Mouse (Mus musculus) intestine, embryonic 14.5 days (tissue): ENCODE data around the gene Nbea. TPM values are rescaled to one million over a fixed set of nuclear protein-coding genes. Genes with fewer than 3 reads are reported as not detected.

Source experiments
- ATAC-seq: fragments of 200-750 bp; cut with Nextera tagmentation; replicated peaks from 2 replicates; pipeline ENCODE4 v1.8.0; 2017; ENCODE audit warnings: low read depth, moderate number of reproducible peaks, moderate TSS enrichment, moderate library complexity; ENCODE audit not compliant: low FRiP score, low TSS enrichment
- DNase-seq: peaks from one replicate; pipeline ENCODE4 v3.0.0-alpha.2; 2018; ENCODE audit warnings: low spot score
- H3K27ac ChIP-seq: fragments of 300-500 bp; sonication (generic); 2 replicates; pipeline ENCODE4 v1.5.1; 2014; ENCODE audit warnings: low read depth, mild to moderate bottlenecking, control low read depth
- H3K27me3 ChIP-seq: fragments of 300-500 bp; sonication (generic); replicated peaks from 2 replicates; pipeline ENCODE4 v1.6.1; 2014; ENCODE audit warnings: low read length, control low read depth; ENCODE audit not compliant: control insufficient read depth, insufficient read depth
- H3K36me3 ChIP-seq: fragments of 300-500 bp; sonication (generic); 2 replicates; pipeline ENCODE4 v1.6.1; 2014; ENCODE audit warnings: low read length, control low read depth; ENCODE audit not compliant: control insufficient read depth, insufficient read depth
- H3K4me1 ChIP-seq: fragments of 300-500 bp; sonication (generic); replicated peaks from 2 replicates; pipeline ENCODE4 v1.6.1; 2014; ENCODE audit warnings: low read length, control low read depth, mixed read lengths; ENCODE audit not compliant: control insufficient read depth, insufficient read depth
- H3K4me2 ChIP-seq: fragments of 300-500 bp; sonication (generic); 2 replicates; pipeline ENCODE4 v1.6.1; 2014; ENCODE audit warnings: low read length
- H3K4me3 ChIP-seq: fragments of 300-500 bp; sonication (generic); 2 replicates; pipeline ENCODE4 v1.5.1; 2014; ENCODE audit warnings: low read depth, low read length, control low read depth, mixed read lengths
- H3K9ac ChIP-seq: fragments of 300-500 bp; sonication (generic); 2 replicates; pipeline ENCODE4 v1.6.1; 2014; ENCODE audit warnings: mild to moderate bottlenecking, low read length
- H3K9me3 ChIP-seq: fragments of 300-500 bp; sonication (generic); 2 replicates; pipeline ENCODE4 v1.6.1; 2016; ENCODE audit warnings: low read length, control low read depth; ENCODE audit not compliant: control insufficient read depth
- WGBS: fragments of 180-500 bp; shearing (Covaris S2); extraction: QIAGEN DNeasy Blood & Tissue Kit; methylation state at CpG from one replicate; pipeline ENCODE4 v1.1.7; 2014; 5-methylcytosine and 5-hydroxymethylcytosine counted together
- polyA plus RNA-seq: library from polyadenylated mRNA; unstranded; fragments of >200 nt; fragmentation: Nextera tagmentation; extraction: Ambion mirVana; gene quantifications from 2 replicates; pipeline ENCODE4 v1.2.1, GENCODE M21; 2014

Gene Nbea
- polyA plus RNA-seq, 1 experiment from 2014 or later: 18.7 TPM

- Histone ChIP-seq H3K27me3 (peaks cover 80% of the 10 kb centered on the region), H3K4me2 (0 out of 2 replicates have a peak overlapping the region, but pooled peaks have one; percentile 7), H3K4me1 (peaks cover 10% of the 10 kb centered on the region; the same call in 1 of the 2 replicates), H3K9ac (no peak overlapping the region), H3K36me3 (no peaks in the 10 kb centered on the region), H3K9me3 (no peaks in the 10 kb centered on the region), H3K4me3 (no peak overlapping the region), H3K27ac (no peak overlapping the region)
- WGBS: 25% methylated on average over 5 of the region's 5 CpGs
- ATAC-seq (no peak), DNase-seq (no peak)
Measured at GRCm38 (mm10) chr3:55781429-55782055, 402.0 kb downstream of the Nbea start.

DNA sequence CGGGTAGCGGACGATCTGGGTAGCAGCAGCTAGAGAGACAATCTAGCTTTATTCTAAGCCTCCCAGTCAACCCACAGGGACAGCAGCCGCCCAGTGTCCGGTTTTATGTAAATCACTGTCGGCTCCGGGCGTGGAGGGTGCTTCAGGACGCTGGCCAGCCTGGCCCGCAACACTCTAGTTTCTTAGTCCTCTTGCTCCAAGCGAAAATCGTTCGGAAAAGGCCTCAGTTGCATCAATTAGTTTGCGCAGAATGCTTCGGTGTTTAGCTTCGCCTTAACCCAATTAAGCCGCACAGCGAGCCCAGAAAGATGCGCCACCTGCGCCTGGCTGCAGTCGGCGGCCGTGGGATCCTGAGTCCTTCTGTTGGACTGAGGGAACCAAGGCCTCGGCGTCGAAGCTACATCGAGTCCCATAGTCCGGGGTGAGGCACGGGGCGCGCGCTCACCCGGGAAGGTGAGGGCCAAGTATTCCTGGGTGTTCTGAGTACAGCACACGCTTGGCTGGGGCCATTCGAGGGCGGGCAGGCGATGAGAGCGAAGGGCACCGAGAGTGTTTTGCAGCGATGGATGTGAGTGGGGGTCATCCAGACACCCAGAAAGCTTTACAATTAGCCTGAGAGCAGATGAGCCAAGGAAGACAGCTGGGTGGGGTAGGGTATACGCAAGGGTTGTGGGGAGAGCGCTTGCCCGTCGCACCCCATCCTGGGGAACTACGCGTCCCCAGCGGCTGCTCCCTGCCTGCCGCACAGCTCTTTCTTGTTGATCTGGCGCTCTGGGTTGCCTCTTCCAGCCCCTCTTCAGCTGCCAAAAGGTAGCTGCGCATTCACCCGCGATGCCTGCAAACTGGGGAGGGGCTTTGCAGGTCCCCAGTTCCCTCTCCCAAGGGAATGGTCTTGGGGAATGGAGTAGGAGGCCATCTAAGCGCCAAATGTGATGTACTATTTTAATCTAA lies 403.1 kb downstream of the Nbea start:
- 6% methylated on average over 53 of the region's 53 CpGs for WGBS
- Histone ChIP-seq H3K36me3 (no peaks in the 10 kb centered on the region), H3K4me2 (peak overlapping the region; percentile 29; the same call in 1 of the 2 replicates), H3K27ac (peak overlapping the region; percentile 25; the same call in 1 of the 2 replicates), H3K4me1 (peaks cover 10% of the 10 kb centered on the region; the same call in 1 of the 2 replicates), H3K4me3 (no peak overlapping the region), H3K9ac (no peak overlapping the region), H3K9me3 (no peaks in the 10 kb centered on the region), H3K27me3 (peaks cover 69% of the 10 kb centered on the region)
- ATAC-seq (no peak; the same call in none of the 2 replicates), DNase-seq (peak; percentile 74)

DNA sequence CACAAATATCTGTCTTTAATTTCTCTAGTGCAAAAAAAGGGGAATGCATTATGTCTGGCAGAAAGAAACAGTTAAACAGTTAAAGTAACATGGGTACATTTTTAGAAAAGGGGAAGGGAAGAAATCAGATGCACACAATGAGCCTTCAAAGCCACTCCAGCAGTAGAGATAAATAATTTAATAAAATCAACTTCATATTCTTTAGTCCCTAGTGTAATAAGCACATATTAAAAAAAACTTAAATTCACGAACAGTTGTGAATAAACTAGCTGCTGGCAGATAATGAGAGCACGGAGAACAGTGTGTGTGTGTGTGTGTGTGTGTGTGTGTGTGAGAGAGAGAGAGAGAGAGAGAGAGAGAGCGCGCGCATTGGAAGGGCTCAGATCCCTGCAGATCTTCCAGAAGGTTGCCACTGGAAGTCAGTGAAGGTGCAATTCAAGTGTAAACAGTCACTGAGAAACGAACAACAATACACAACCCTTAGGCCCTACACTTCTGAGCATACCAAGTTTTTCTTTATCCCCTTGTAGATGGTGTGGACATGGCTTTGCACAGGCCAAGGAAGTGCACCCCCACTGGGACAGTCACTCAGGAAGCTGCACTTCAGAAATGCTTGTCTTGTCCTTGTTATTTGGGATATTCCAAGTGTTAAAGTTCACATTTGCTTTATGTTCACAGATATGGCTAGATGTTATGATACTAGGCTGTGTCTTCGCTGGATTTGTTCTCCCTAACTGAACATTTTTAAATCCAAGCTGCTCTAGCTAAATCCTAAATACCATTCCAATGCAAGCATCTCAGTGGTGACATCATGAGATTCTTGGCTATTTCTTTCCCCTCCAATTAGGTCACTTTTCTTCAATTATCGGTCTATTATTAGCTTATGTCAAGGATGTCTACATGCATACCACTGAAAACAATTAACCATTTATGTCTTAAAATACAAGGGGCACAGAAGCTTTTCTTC lies 404.5 kb downstream of the Nbea start:
- no peaks in the 10 kb centered on the region for H3K36me3 ChIP-seq
- H3K4me2 ChIP-seq: no peak overlapping the region
- H3K27ac ChIP-seq: no peak overlapping the region
- DNase-seq (peak; percentile 53), ATAC-seq (no peak)
- 55% methylated on average over 8 of the region's 8 CpGs for WGBS
- no peak overlapping the region for H3K9ac ChIP-seq
- no peaks in the 10 kb centered on the region for H3K9me3 ChIP-seq
- peaks cover 10% of the 10 kb centered on the region; the same call in 1 of the 2 replicates for H3K4me1 ChIP-seq
- H3K27me3 ChIP-seq: peaks cover 62% of the 10 kb centered on the region
- no peak overlapping the region for H3K4me3 ChIP-seq

DNA sequence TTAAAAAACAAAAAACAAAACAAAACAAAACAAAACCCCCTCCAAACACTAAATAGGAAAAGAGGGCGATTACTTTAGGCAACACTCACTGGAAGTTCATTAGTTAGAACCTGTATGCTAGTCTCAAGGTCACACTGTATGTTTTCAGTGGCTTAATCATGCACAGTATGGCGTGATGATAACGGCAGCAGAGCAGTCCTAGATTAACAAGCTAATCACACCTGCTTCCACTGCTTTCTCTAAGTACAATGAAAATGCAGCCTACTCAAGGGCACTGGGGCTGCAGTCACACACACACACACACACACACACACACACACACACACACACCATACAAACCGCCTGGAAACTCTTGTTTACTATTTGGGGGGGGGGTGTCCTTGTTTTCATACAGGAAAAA lies 406.0 kb downstream of the Nbea start:
- Histone ChIP-seq H3K4me2 (no peak overlapping the region), H3K4me3 (no peak overlapping the region), H3K27me3 (peaks cover 46% of the 10 kb centered on the region), H3K27ac (no peak overlapping the region), H3K9ac (no peak overlapping the region), H3K9me3 (no peaks in the 10 kb centered on the region), H3K4me1 (peaks cover 2% of the 10 kb centered on the region; the same call in 1 of the 2 replicates), H3K36me3 (no peaks in the 10 kb centered on the region)
- DNase-seq (no peak), ATAC-seq (no peak)
- 72% methylated on average over 4 of the region's 4 CpGs for WGBS

- DNase-seq (no peak), ATAC-seq (no peak)
- Histone ChIP-seq H3K27ac (no peak overlapping the region), H3K36me3 (no peaks in the 10 kb centered on the region), H3K4me3 (no peak overlapping the region), H3K4me2 (no peak overlapping the region), H3K9me3 (no peaks in the 10 kb centered on the region), H3K9ac (no peak overlapping the region), H3K4me1 (no peaks in the 10 kb centered on the region; the same call in 1 of the 2 replicates), H3K27me3 (peaks cover 29% of the 10 kb centered on the region)
- 87% methylated on average over 6 of the region's 6 CpGs for WGBS
Measured at GRCm38 (mm10) chr3:55775753-55776152, 407.7 kb downstream of the Nbea start.

GRCm38 (mm10) chr3:55775245-55775644 lies 408.3 kb downstream of the Nbea start:
- Histone ChIP-seq H3K27ac (no peak overlapping the region), H3K9me3 (no peaks in the 10 kb centered on the region), H3K36me3 (no peaks in the 10 kb centered on the region), H3K9ac (no peak overlapping the region), H3K4me2 (no peak overlapping the region), H3K4me3 (no peak overlapping the region), H3K27me3 (peaks cover 24% of the 10 kb centered on the region), H3K4me1 (no peaks in the 10 kb centered on the region)
- ATAC-seq (no peak), DNase-seq (no peak)
- 78% methylated on average over 7 of the region's 7 CpGs for WGBS

DNA sequence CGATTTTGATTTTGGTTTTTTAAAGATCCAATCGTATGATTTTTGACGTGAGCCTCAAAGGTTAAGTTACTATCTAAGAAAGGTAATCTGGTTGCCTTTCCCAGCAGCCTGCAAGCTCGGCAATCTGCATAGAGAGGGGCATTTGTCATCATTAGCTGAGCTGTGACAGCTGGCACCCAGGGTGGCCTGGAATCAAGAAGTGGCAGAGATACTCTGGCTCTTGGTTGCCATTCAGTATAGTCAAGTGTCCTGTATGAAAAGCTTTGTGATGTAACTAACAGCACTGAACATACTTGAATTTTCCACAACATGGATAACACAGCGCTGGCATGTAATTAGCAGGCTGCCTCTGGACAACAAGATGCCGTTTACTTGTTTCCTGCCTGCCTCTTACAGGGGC lies 409.3 kb downstream of the Nbea start:
- Histone ChIP-seq H3K4me2 (no peak overlapping the region), H3K36me3 (no peaks in the 10 kb centered on the region), H3K27me3 (peaks cover 13% of the 10 kb centered on the region), H3K4me3 (no peak overlapping the region), H3K27ac (no peak overlapping the region), H3K4me1 (no peaks in the 10 kb centered on the region), H3K9ac (no peak overlapping the region), H3K9me3 (no peaks in the 10 kb centered on the region)
- ATAC-seq (no peak), DNase-seq (no peak)
- WGBS: 46% methylated on average over 6 of the region's 6 CpGs

DNA sequence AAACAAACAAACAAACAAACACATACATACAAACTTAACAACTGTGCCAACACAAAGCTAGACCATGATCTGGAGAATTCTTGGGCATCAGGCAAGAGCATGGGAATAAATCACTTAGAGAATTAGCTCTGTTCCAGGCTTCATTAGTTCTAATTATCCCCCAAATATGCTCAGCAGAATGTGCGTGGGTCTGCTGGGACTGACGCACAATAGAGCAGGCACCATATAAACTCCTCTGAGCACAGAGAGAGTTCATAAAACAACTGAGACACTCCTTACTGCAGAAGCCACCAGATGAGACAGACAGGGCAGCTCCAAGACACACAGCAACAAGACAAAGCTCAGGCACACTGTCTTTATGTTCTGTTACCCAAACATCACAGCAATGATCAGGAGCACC lies 414.2 kb downstream of the Nbea start:
- H3K36me3 ChIP-seq: no peaks in the 10 kb centered on the region
- H3K4me2 ChIP-seq: no peak overlapping the region
- no peak overlapping the region for H3K4me3 ChIP-seq
- no peak for DNase-seq
- no peak overlapping the region for H3K27ac ChIP-seq
- no peaks in the 10 kb centered on the region for H3K27me3 ChIP-seq
- 70% methylated on average over 2 of the region's 2 CpGs for WGBS
- ATAC-seq: no peak
- no peak overlapping the region for H3K9ac ChIP-seq
- H3K9me3 ChIP-seq: no peaks in the 10 kb centered on the region
- H3K4me1 ChIP-seq: no peaks in the 10 kb centered on the region
